Mouse (Mus musculus) CH12.LX (cell line): ENCODE data around the gene Samsn1. TPM values are rescaled to one million over a fixed set of nuclear protein-coding genes. Genes with fewer than 3 reads are reported as not detected.

Experiments used
- DNase-seq: peaks from one replicate; pipeline ENCODE4 v3.0.0-alpha.2; 2013; ENCODE audit errors: extremely low read depth
- H3K27ac ChIP-seq: 2 replicates; pipeline ENCODE4 v1.5.1; 2012; ENCODE audit warnings: low read depth, mild to moderate bottlenecking, control low read depth, moderate library complexity; ENCODE audit not compliant: insufficient read depth
- H3K27me3 ChIP-seq: replicated peaks from 2 replicates; pipeline ENCODE3; 2012; ENCODE audit warnings: inconsistent platforms
- H3K36me3 ChIP-seq, 2 experiments: replicated peaks in 1 of 2; 2 replicates each; pipeline versions ENCODE3 to v1.6.1; 2012; ENCODE audit warnings: inconsistent platforms in 1 of 2, low read length in 1 of 2, mild to moderate bottlenecking in 1 of 2, mixed read lengths in 1 of 2, moderate library complexity in 1 of 2; ENCODE audit not compliant: control insufficient read depth in 1 of 2, insufficient read depth in 1 of 2
- H3K4me1 ChIP-seq, 2 experiments: 2 replicates each; pipeline ENCODE4 v1.6.1; 2012; ENCODE audit warnings: inconsistent platforms in 1 of 2, moderate library complexity in 1 of 2; ENCODE audit not compliant: insufficient read depth in 2 of 2, control insufficient read depth in 1 of 2
- H3K4me2 ChIP-seq: 2 replicates; pipeline ENCODE4 v1.6.1; 2012; ENCODE audit warnings: low read depth, mild to moderate bottlenecking, control low read depth; ENCODE audit not compliant: poor library complexity, insufficient read depth, severe bottlenecking
- H3K4me3 ChIP-seq, 3 experiments: fragments of 150-350 bp in 1 of 3; sonication (generic) in 1 of 3; replicated peaks in 1 of 3; 2 replicates each; pipeline versions ENCODE3 to v1.5.1; 2011 to 2012; ENCODE audit warnings: low read depth in 2 of 3, low read length in 2 of 3, mild to moderate bottlenecking in 2 of 3, moderate library complexity in 2 of 3, control low read depth in 1 of 3, improper control_type of control experiment in 1 of 3, inconsistent platforms in 1 of 3, mixed read lengths in 1 of 3; ENCODE audit not compliant: poor library complexity in 1 of 3
- H3K79me2 ChIP-seq: replicated peaks from 2 replicates; pipeline ENCODE4 v1.6.1; 2012; ENCODE audit warnings: mild to moderate bottlenecking, moderate library complexity; ENCODE audit not compliant: control insufficient read depth, poor library complexity, insufficient read depth, severe bottlenecking; ENCODE audit errors: extremely low read depth
- H3K9ac ChIP-seq: 2 replicates; pipeline ENCODE4 v1.6.1; 2012; ENCODE audit warnings: low read depth, mild to moderate bottlenecking, control low read depth, moderate library complexity; ENCODE audit not compliant: insufficient read depth
- H3K9me3 ChIP-seq: replicated peaks from 2 replicates; pipeline ENCODE3; 2012; ENCODE audit warnings: low read length, inconsistent platforms, mixed read lengths
- BHLHE40 ChIP-seq: IDR thresholded peaks from 2 replicates; pipeline ENCODE4 v1.6.1; 2011; ENCODE audit warnings: mild to moderate bottlenecking, low read depth, low read length, improper control_type of control experiment
- CHD1 ChIP-seq: IDR thresholded peaks from 2 replicates; pipeline ENCODE4 v1.6.1; 2012; ENCODE audit warnings: low read depth, low read length, improper control_type of control experiment, inconsistent platforms
- EP300 ChIP-seq: IDR thresholded peaks from 2 replicates; pipeline ENCODE4 v1.6.1; 2011; ENCODE audit warnings: low read length, improper control_type of control experiment
- ETS1 ChIP-seq: conservative IDR thresholded peaks from 2 replicates; pipeline ENCODE4 v1.6.1; 2012; ENCODE audit warnings: low read depth, mild to moderate bottlenecking, inconsistent platforms, low read length, improper control_type of control experiment, moderate library complexity
- HCFC1 ChIP-seq: IDR thresholded peaks from 2 replicates; pipeline ENCODE4 v1.6.1; 2012; ENCODE audit warnings: low read depth, mild to moderate bottlenecking, inconsistent platforms, low read length, improper control_type of control experiment
- MAX ChIP-seq: IDR thresholded peaks from 2 replicates; pipeline ENCODE4 v1.6.1; 2011; ENCODE audit warnings: low read length, improper control_type of control experiment
- MAZ ChIP-seq: IDR thresholded peaks from 2 replicates; pipeline ENCODE4 v1.6.1; 2012; ENCODE audit warnings: low read depth, mild to moderate bottlenecking, inconsistent platforms, low read length, improper control_type of control experiment, moderate library complexity
- MXI1 ChIP-seq: IDR thresholded peaks from 2 replicates; pipeline ENCODE4 v1.6.1; 2011; ENCODE audit warnings: mild to moderate bottlenecking, low read depth, low read length, improper control_type of control experiment
- MYC ChIP-seq: IDR thresholded peaks from 2 replicates; pipeline ENCODE4 v1.6.1; 2011; ENCODE audit warnings: low read depth, mild to moderate bottlenecking, improper control_type of control experiment, low read length
- NRF1 ChIP-seq: IDR thresholded peaks from 2 replicates; pipeline ENCODE4 v1.6.1; 2014; ENCODE audit warnings: low read depth, mild to moderate bottlenecking, inconsistent platforms, low read length, improper control_type of control experiment, moderate library complexity
- PAX5 ChIP-seq: IDR thresholded peaks from 2 replicates; pipeline ENCODE4 v1.6.1; 2012; ENCODE audit warnings: low read length, inconsistent platforms, mixed read lengths
- POLR2A ChIP-seq: IDR thresholded peaks from 2 replicates; pipeline ENCODE4 v1.6.1; 2011; ENCODE audit warnings: low read depth, mild to moderate bottlenecking, improper control_type of control experiment, low read length
- RAD21 ChIP-seq: IDR thresholded peaks from 2 replicates; pipeline ENCODE4 v1.6.1; 2011; ENCODE audit warnings: low read depth, mild to moderate bottlenecking, low read length, improper control_type of control experiment, moderate library complexity
- RCOR1 ChIP-seq: conservative IDR thresholded peaks from 2 replicates; pipeline ENCODE4 v1.6.1; 2012; ENCODE audit warnings: low read depth, mild to moderate bottlenecking, inconsistent platforms, low read length, improper control_type of control experiment
- TBP ChIP-seq: conservative IDR thresholded peaks from 2 replicates; pipeline ENCODE4 v1.6.1; 2011; ENCODE audit warnings: low read depth, low read length, improper control_type of control experiment
- UBTF ChIP-seq: IDR thresholded peaks from 2 replicates; pipeline ENCODE4 v1.6.1; 2012; ENCODE audit warnings: low read depth, mild to moderate bottlenecking, inconsistent platforms, low read length, improper control_type of control experiment, moderate library complexity
- USF2 ChIP-seq: conservative IDR thresholded peaks from 2 replicates; pipeline ENCODE4 v1.6.1; 2011; ENCODE audit warnings: low read depth, low read length, improper control_type of control experiment
- ZC3H11A ChIP-seq: IDR thresholded peaks from 2 replicates; pipeline ENCODE4 v1.6.1; 2012; ENCODE audit warnings: low read depth, mild to moderate bottlenecking, inconsistent platforms, low read length, improper control_type of control experiment
- ZKSCAN1 ChIP-seq: IDR thresholded peaks from 2 replicates; pipeline ENCODE4 v1.6.1; 2012; ENCODE audit warnings: low read depth, inconsistent platforms, low read length, improper control_type of control experiment, borderline replicate concordance
- ZMIZ1 ChIP-seq: IDR thresholded peaks from 2 replicates; pipeline ENCODE4 v1.6.1; 2012; ENCODE audit warnings: low read depth, mild to moderate bottlenecking, inconsistent platforms, low read length, improper control_type of control experiment
- ZNF384 ChIP-seq: IDR thresholded peaks from 2 replicates; pipeline ENCODE4 v1.6.1; 2012; ENCODE audit warnings: low read depth, low read length, improper control_type of control experiment, inconsistent platforms
- dilution Hi-C: fragments of 300-500 bp; cut with MboI; formaldehyde crosslinking; loops from 2 replicates; pipeline ENCODE4 v1.14.3; 2020; ENCODE audit warnings: low sequenced_read_pairs; ENCODE audit not compliant: extremely low pct_unique_long_range_greater_than_20kb, extremely low pct_ligation_motif_present
- in situ Hi-C: fragments of 300-500 bp; cut with MboI; formaldehyde crosslinking; loops from 3 replicates; pipeline ENCODE4 v1.14.3; 2019; ENCODE audit warnings: low sequenced_read_pairs, low pct_ligation_motif_present, low pct_unique_long_range_greater_than_20kb, mixed read lengths
- polyA plus RNA-seq: library from polyadenylated mRNA; unstranded; fragments of >175 nt; gene quantifications from 2 replicates; pipeline ENCODE4 v1.2.1, GENCODE M21; 2012; ENCODE audit warnings: low read depth; ENCODE audit not compliant: insufficient read length
- total RNA-seq, 2 experiments: library from RNA; depleted of rRNA; stranded (reverse); fragments of 300-350 nt in 1 of 2; fragments of >200 nt in 1 of 2; gene quantifications; 2 replicates each; pipeline ENCODE4 v1.2.3; 2012 to 2014

Gene Samsn1
- total and polyA plus RNA-seq, 3 experiments, result 27.7 to 76.9 (median 29.6) TPM

GRCm38 (mm10) chr16:76001788-76002187 is 20.3 kb downstream of the Samsn1 start:
- no peaks in the 10 kb centered on the region for H3K4me1 ChIP-seq
- dilution Hi-C loops, result no loop called here
- in situ Hi-C loops, result no loop called here
- no peak for DNase-seq
- no peaks in the 10 kb centered on the region for H3K36me3 ChIP-seq
- no peaks in the 10 kb centered on the region for H3K79me2 ChIP-seq
- no peak overlapping the region for H3K4me2 ChIP-seq
- H3K27ac ChIP-seq, result no peak overlapping the region
- no peak overlapping the region for H3K4me3 ChIP-seq
- no peak for TF ChIP-seq USF2
- no peak for TF ChIP-seq PAX5
- TF ChIP-seq ZMIZ1, result no peak
- no peaks in the 10 kb centered on the region for H3K9me3 ChIP-seq
- H3K27me3 ChIP-seq, result no peaks in the 10 kb centered on the region
- H3K9ac ChIP-seq, result no peak overlapping the region

GRCm38 (mm10) chr16:76000127-76000526 is 22.0 kb downstream of the Samsn1 start:
- in situ Hi-C loops, result no loop called here
- no peaks in the 10 kb centered on the region for H3K4me1 ChIP-seq

GRCm38 (mm10) chr16:75990173-75990572 is 31.9 kb downstream of the Samsn1 start:
- Histone ChIP-seq H3K9me3 (no peaks in the 10 kb centered on the region), H3K79me2 (no peaks in the 10 kb centered on the region), H3K9ac (no peak overlapping the region), H3K4me2 (no peak overlapping the region), H3K27ac (no peak overlapping the region), H3K27me3 (no peaks in the 10 kb centered on the region), H3K4me3 (no peak overlapping the region), H3K36me3 (no peaks in the 10 kb centered on the region), H3K4me1 (no peaks in the 10 kb centered on the region)
- no peak for TF ChIP-seq MXI1
- no peak for TF ChIP-seq HCFC1
- TF ChIP-seq RCOR1, result no peak
- no peak for TF ChIP-seq MYC
- TF ChIP-seq POLR2A, result no peak
- no peak for TF ChIP-seq MAX
- no peak for TF ChIP-seq ZC3H11A
- TF ChIP-seq EP300, result no peak
- no peak for TF ChIP-seq RAD21
- no peak for TF ChIP-seq BHLHE40
- no peak for TF ChIP-seq NRF1
- no peak for TF ChIP-seq CHD1
- no peak for DNase-seq
- dilution Hi-C loops (no loop called here), in situ Hi-C loops (no loop called here)

More at GRCm38 (mm10) chr16:76000127-76000526, 22.0 kb downstream of the Samsn1 start:
- H3K27ac ChIP-seq, result no peak overlapping the region
- no peaks in the 10 kb centered on the region for H3K79me2 ChIP-seq
- H3K4me3 ChIP-seq, result no peak overlapping the region
- no peak for DNase-seq
- no peak overlapping the region for H3K4me2 ChIP-seq
- TF ChIP-seq MXI1 (no peak), MAZ (no peak), NRF1 (no peak), ZKSCAN1 (no peak), ETS1 (no peak), UBTF (no peak), TBP (no peak), ZNF384 (no peak), PAX5 (no peak)
- no peaks in the 10 kb centered on the region for H3K27me3 ChIP-seq
- dilution Hi-C loops, result no loop called here
- H3K9me3 ChIP-seq, result no peaks in the 10 kb centered on the region
- no peak overlapping the region for H3K9ac ChIP-seq
- no peaks in the 10 kb centered on the region for H3K36me3 ChIP-seq
